Mouse (Mus musculus): ENCODE measurements around the gene Ugt1a10.
A peak's percentile ranks its signal among the peaks of the same experiment; 100 is the strongest.
"Not testable (repeated sequence)": the region's sequence is repeated elsewhere in the genome, so short reads cannot be mapped to it uniquely, and the experiment has no call there.

Gene Ugt1a10

GRCm38 (mm10) chr1:88217144-88217543 is 162.0 kb downstream of the Ugt1a10 start:
- DNase-seq, result peak; percentile 20

GRCm38 (mm10) chr1:88217576-88217975 is 162.4 kb downstream of the Ugt1a10 start:
- DNase-seq, result no peak

- DNase-seq, result peak; percentile 14
Measured at GRCm38 (mm10) chr1:88218051-88218450, 162.9 kb downstream of the Ugt1a10 start.

- no peak for DNase-seq
Measured at GRCm38 (mm10) chr1:88218591-88218990, 163.4 kb downstream of the Ugt1a10 start.

GRCm38 (mm10) chr1:88219054-88219453 is 163.9 kb downstream of the Ugt1a10 start:
- DNase-seq, result no peak

- DNase-seq, result peak; percentile 20
Measured at GRCm38 (mm10) chr1:88220336-88220735, 165.1 kb downstream of the Ugt1a10 start.

GRCm38 (mm10) chr1:88222216-88222615 is 167.0 kb downstream of the Ugt1a10 start:
- DNase-seq, result no peak

- DNase-seq, result not testable (repeated sequence)
Measured at GRCm38 (mm10) chr1:88223011-88223515, 167.9 kb downstream of the Ugt1a10 start.

GRCm38 (mm10) chr1:88223591-88223990 is 168.4 kb downstream of the Ugt1a10 start:
- DNase-seq, result no peak

GRCm38 (mm10) chr1:88224029-88224776 is 169.0 kb downstream of the Ugt1a10 start:
- DNase-seq, result peak; percentile 46

- not testable (repeated sequence) for DNase-seq
Measured at GRCm38 (mm10) chr1:88225301-88225700, 170.1 kb downstream of the Ugt1a10 start.

- no peak for DNase-seq
Measured at GRCm38 (mm10) chr1:88225741-88226140, 170.6 kb downstream of the Ugt1a10 start.

- DNase-seq, result no peak
Measured at GRCm38 (mm10) chr1:88226670-88227379, 171.6 kb downstream of the Ugt1a10 start, which contains the start of gene Mroh2a. Gene Mroh2a (plus strand): TSS chr1:88226986.

GRCm38 (mm10) chr1:88227482-88227881 is 172.3 kb downstream of the Ugt1a10 start:
- DNase-seq, result no peak

- DNase-seq, result no peak
Measured at GRCm38 (mm10) chr1:88228121-88228520, 172.9 kb downstream of the Ugt1a10 start.

GRCm38 (mm10) chr1:88229566-88229965 is 174.4 kb downstream of the Ugt1a10 start:
- no peak for DNase-seq

GRCm38 (mm10) chr1:88229986-88230385 is 174.8 kb downstream of the Ugt1a10 start:
- DNase-seq, result no peak

- DNase-seq, result no peak
Measured at GRCm38 (mm10) chr1:88230421-88230820, 175.2 kb downstream of the Ugt1a10 start.

GRCm38 (mm10) chr1:88230981-88231802 is 176.0 kb downstream of the Ugt1a10 start:
- no peak for DNase-seq

- DNase-seq, result no peak
Measured at GRCm38 (mm10) chr1:88231803-88232499, 176.8 kb downstream of the Ugt1a10 start.

GRCm38 (mm10) chr1:88232664-88233380 is 177.6 kb downstream of the Ugt1a10 start:
- no peak for DNase-seq

Measured in kidney, adult 9 months (tissue).